Mouse (Mus musculus): ENCODE data around the gene Pcbp2. TPM values are rescaled to one million over a fixed set of nuclear protein-coding genes. Genes with fewer than 3 reads are reported as not detected.
A peak's percentile ranks its signal among the peaks of the same experiment; 100 is the strongest.

Pcbp2 gene
- polyA plus RNA-seq, 1 experiment from 2014 or later = 140 TPM

DNA sequence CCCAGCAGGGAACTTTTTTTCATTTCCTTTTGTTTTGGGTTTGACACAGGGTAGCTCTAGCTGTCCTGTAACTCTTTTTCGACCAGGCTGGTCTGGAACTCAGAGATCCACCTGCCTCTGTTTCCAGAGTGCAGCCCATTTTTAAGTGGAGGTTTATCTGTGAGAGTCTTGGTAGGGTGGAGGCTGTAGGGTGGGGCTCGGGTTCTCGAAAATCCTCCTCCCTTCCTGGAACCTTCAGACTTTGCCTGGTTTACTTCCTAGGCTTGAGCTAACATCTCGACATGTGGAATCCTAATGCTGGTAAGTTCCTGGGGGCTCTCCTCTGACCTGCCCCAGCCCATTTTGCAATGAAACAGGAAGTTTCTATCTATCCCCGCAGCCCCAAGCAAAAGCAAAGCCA, 10.5 kb upstream of the Pcbp2 start:
- peak overlapping the region; percentile 66; the same call in 1 of the 2 replicates for H3K4me3 ChIP-seq (ENCODE audit: low read length)
- ATAC-seq (replicated peaks; ENCODE audit: extremely low read depth, insufficient read depth, low FRiP score) = no peak
- H3K4me1 ChIP-seq (ENCODE audit: control insufficient read depth, insufficient read depth, low read length) = peaks cover 18% of the 10 kb centered on the region
- WGBS = 38% methylated on average over 5 of the region's 5 CpGs
- H3K36me3 ChIP-seq (ENCODE audit: control insufficient read depth, insufficient read depth) = peaks cover 4% of the 10 kb centered on the region
- no peaks in the 10 kb centered on the region for H3K27me3 ChIP-seq (ENCODE audit: control insufficient read depth, insufficient read depth, low read length)
- H3K9ac ChIP-seq (ENCODE audit: low read length) = 0 out of 2 replicates have a peak overlapping the region, but pooled peaks have one; percentile 1
- H3K4me2 ChIP-seq (ENCODE audit: low read depth, low read length) = peak overlapping the region; percentile 79
- no peak overlapping the region for H3K27ac ChIP-seq (ENCODE audit: low read length)
- no peaks in the 10 kb centered on the region for H3K9me3 ChIP-seq (replicated peaks; ENCODE audit: control insufficient read depth, low read length)

DNA sequence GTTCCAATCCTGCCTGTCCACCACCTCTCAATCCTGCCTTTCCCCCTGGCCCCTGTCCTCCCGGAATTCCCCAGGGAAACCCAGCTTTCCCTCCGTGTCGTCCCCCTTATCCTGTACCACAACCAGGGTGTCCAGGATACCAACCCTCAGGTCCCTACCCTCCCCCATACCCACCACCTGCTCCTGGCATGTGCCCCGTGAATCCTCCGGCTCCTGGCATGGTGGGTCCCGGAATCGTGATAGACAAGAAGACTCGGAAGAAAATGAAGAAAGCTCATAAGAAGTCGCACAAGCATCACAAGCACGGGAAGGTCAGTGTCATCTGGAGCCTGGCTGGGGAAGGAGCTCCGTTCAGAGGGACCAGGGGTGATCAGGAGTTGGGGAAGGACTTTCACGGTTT, 9.9 kb upstream of the Pcbp2 start:
- Histone ChIP-seq H3K4me3 (ENCODE audit: low read length) (peak overlapping the region; percentile 10; the same call in 1 of the 2 replicates), H3K36me3 (ENCODE audit: control insufficient read depth, insufficient read depth) (peaks cover 4% of the 10 kb centered on the region), H3K4me2 (ENCODE audit: low read depth, low read length) (peak overlapping the region; percentile 79), H3K9me3 (replicated peaks; ENCODE audit: control insufficient read depth, low read length) (no peaks in the 10 kb centered on the region), H3K9ac (ENCODE audit: low read length) (peak overlapping the region; percentile 1; the same call in 1 of the 2 replicates), H3K27ac (ENCODE audit: low read length) (0 out of 2 replicates have a peak overlapping the region, but pooled peaks have one; percentile 9), H3K27me3 (ENCODE audit: control insufficient read depth, insufficient read depth, low read length) (no peaks in the 10 kb centered on the region), H3K4me1 (ENCODE audit: control insufficient read depth, insufficient read depth, low read length) (peaks cover 18% of the 10 kb centered on the region)
- no peak for ATAC-seq (replicated peaks; ENCODE audit: extremely low read depth, insufficient read depth, low FRiP score)
- WGBS = 69% methylated on average over 12 of the region's 12 CpGs

DNA sequence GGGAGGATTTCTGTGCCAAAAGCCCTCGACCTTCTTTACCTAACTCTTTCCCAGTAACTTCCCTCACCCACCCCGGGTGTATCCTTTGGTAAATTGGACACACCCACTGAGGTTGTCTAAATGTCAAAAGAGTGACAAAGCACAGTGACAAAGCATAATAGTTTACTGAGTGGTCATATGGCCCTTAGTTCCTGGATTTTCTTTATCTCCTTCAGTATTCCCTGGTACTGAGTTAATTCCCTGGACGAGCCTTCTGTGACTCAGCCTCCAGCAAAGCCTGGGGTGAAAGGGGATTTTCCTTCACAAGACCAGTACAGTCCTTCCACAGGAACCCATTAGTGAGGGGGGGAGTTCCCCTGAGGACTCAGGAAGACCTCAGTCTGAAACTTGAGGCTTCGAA, 9.4 kb upstream of the Pcbp2 start:
- Histone ChIP-seq H3K9me3 (replicated peaks; ENCODE audit: control insufficient read depth, low read length) (no peaks in the 10 kb centered on the region), H3K36me3 (ENCODE audit: control insufficient read depth, insufficient read depth) (peaks cover 4% of the 10 kb centered on the region), H3K27ac (ENCODE audit: low read length) (no peak overlapping the region), H3K4me1 (ENCODE audit: control insufficient read depth, insufficient read depth, low read length) (peaks cover 18% of the 10 kb centered on the region), H3K4me2 (ENCODE audit: low read depth, low read length) (no peak overlapping the region; the same call in none of the 2 replicates), H3K4me3 (ENCODE audit: low read length) (no peak overlapping the region), H3K9ac (ENCODE audit: low read length) (peak overlapping the region; percentile 18; the same call in 1 of the 2 replicates), H3K27me3 (ENCODE audit: control insufficient read depth, insufficient read depth, low read length) (no peaks in the 10 kb centered on the region)
- ATAC-seq (replicated peaks; ENCODE audit: extremely low read depth, insufficient read depth, low FRiP score) = no peak
- 46% methylated on average over 4 of the region's 4 CpGs for WGBS

DNA sequence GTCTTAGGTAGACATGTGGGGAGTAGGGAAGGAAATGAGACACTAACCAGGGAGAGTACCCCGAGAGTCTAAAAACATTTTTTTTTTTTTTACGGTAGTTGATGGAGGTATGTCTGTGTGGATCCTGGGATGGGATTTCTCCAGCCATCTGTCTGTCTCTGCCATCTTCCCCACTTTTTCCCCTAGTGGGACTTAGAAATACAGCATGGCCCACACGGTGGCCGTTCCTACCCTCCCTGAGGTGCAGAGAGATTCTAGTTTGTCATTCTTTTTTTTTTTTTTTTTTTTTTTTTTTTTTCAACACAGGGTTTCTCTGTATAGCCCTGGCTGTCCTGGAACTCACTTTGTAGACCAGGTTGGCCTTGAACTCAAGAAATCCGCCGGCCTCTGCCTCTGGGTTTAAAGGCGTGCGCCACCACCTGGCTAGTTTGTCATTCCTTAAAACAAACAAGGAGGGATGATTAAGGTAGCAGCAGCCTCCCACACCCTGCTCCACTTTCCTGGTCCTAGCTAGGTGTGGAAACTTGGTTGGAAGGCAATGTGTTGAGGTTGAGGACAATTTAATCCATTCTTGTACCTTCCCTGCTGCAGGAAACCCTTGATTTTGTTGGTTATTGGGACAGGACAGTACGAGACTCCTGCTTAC, 8.8 kb upstream of the Pcbp2 start:
- ATAC-seq (replicated peaks; ENCODE audit: extremely low read depth, insufficient read depth, low FRiP score) = no peak
- H3K27me3 ChIP-seq (ENCODE audit: control insufficient read depth, insufficient read depth, low read length) = no peaks in the 10 kb centered on the region
- no peak overlapping the region for H3K27ac ChIP-seq (ENCODE audit: low read length)
- no peak overlapping the region for H3K4me3 ChIP-seq (ENCODE audit: low read length)
- WGBS = 80% methylated on average over 9 of the region's 9 CpGs
- H3K4me2 ChIP-seq (ENCODE audit: low read depth, low read length) = no peak overlapping the region; the same call in none of the 2 replicates
- H3K36me3 ChIP-seq (ENCODE audit: control insufficient read depth, insufficient read depth) = peaks cover 4% of the 10 kb centered on the region
- no peak overlapping the region for H3K9ac ChIP-seq (ENCODE audit: low read length)
- no peaks in the 10 kb centered on the region for H3K9me3 ChIP-seq (replicated peaks; ENCODE audit: control insufficient read depth, low read length)
- peaks cover 18% of the 10 kb centered on the region for H3K4me1 ChIP-seq (ENCODE audit: control insufficient read depth, insufficient read depth, low read length)

DNA sequence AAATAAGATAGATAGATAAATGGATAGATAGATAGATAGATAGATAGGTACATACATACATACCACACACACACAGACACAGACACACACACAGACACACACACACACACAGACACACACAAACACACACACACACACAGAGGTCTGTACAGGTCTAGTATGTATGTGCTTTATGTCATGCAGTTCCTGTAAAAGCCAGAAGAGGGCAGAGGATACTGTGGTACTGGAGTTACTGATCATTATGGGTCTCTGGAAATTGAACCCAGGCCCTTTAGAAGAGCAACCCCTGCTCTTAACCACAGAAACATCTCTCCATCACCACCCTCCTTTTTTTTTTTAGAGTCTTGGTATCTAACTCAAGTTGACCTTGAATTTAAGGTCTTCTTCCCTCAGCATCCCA, 6.7 kb upstream of the Pcbp2 start:
- H3K4me2 ChIP-seq (ENCODE audit: low read depth, low read length) = no peak overlapping the region
- H3K9ac ChIP-seq (ENCODE audit: low read length) = no peak overlapping the region
- H3K27ac ChIP-seq (ENCODE audit: low read length) = no peak overlapping the region
- H3K27me3 ChIP-seq (ENCODE audit: control insufficient read depth, insufficient read depth, low read length) = no peaks in the 10 kb centered on the region
- H3K4me3 ChIP-seq (ENCODE audit: low read length) = no peak overlapping the region
- no peak for ATAC-seq (replicated peaks; ENCODE audit: extremely low read depth, insufficient read depth, low FRiP score)
- no peaks in the 10 kb centered on the region for H3K9me3 ChIP-seq (replicated peaks; ENCODE audit: control insufficient read depth, low read length)
- H3K36me3 ChIP-seq (ENCODE audit: control insufficient read depth, insufficient read depth) = peaks cover 7% of the 10 kb centered on the region
- peaks cover 14% of the 10 kb centered on the region for H3K4me1 ChIP-seq (ENCODE audit: control insufficient read depth, insufficient read depth, low read length)

DNA sequence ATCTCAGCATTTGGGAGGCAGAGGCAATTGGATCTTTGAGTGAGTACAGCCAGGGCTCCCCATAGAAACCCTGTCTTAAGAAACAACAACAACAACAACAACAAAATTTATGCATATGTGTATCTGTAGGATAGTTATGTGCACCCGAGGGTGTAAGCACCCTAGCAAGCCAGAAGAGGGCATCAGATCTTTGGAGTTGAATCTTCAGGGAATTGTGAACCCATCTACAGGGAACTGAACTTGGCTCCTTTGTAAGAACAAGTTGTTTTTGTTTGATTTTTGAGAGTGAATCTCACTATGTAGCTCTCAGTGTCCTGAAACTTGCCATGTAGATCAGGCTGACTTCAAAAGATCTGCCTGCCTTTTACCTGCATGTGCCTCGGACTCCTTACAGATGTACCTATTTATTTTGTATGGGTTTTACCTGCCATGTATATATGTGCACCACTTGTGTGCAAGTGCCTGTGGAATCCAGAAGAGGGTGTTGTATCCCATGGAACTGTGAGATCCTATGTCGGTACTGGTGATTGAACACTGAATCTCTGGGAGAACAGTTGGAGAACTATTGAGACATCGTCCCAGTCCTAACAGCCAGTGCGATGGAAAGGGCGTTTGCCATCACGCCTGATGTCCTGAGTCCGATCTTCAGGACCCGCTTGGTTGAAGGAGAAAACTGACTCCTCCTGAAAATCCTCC, 1.5 kb upstream of the Pcbp2 start:
- Histone ChIP-seq H3K36me3 (ENCODE audit: control insufficient read depth, insufficient read depth) (peaks cover 3% of the 10 kb centered on the region; the same call in 1 of the 2 replicates), H3K9me3 (replicated peaks; ENCODE audit: control insufficient read depth, low read length) (no peaks in the 10 kb centered on the region), H3K4me1 (ENCODE audit: control insufficient read depth, insufficient read depth, low read length) (peaks cover 10% of the 10 kb centered on the region), H3K27me3 (ENCODE audit: control insufficient read depth, insufficient read depth, low read length) (no peaks in the 10 kb centered on the region), H3K4me2 (ENCODE audit: low read depth, low read length) (no peak overlapping the region), H3K27ac (ENCODE audit: low read length) (no peak overlapping the region), H3K4me3 (ENCODE audit: low read length) (no peak overlapping the region), H3K9ac (ENCODE audit: low read length) (no peak overlapping the region)
- ATAC-seq (replicated peaks; ENCODE audit: extremely low read depth, insufficient read depth, low FRiP score) = no peak
- WGBS = 95% methylated on average over 9 of the region's 9 CpGs

DNA sequence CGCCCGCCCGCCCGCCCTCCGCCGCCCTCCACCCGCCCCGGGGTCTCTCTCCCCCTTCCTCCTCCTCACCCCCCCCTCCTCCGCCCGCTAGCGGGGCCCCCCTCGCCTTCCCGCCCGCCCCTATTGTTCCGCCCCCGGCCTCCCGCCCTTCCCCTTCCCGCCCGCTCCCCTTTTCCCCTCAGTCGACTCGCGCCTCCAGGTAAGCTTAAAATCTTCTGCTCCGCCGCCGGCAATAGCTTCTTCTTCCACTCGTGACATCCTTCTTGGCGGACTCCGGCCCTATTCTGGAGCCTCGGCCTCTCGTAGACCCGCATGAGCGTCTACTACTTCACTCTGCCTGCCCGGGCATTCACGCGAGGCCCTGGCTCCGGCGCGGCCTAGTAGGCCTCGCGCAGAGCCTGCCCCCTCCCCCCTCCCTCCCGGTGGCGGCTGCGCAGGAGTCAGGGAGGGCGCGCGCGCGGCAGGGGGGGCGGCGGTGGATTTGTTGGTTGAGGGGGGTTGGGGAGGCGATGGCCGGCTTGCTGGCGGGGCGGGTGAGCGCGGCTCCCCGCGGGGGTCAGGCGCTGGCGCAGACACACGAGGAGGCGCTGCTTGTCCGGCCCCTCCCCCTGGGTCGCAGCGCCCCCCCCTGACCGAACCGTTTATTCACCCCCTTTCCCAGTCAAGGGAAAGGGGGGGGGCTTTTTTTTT, 411 bp downstream of the Pcbp2 start:
- WGBS = under 1% methylated on average over 28 of the region's 67 CpGs
- peak; percentile 67 for ATAC-seq (replicated peaks; ENCODE audit: extremely low read depth, insufficient read depth, low FRiP score)

DNA sequence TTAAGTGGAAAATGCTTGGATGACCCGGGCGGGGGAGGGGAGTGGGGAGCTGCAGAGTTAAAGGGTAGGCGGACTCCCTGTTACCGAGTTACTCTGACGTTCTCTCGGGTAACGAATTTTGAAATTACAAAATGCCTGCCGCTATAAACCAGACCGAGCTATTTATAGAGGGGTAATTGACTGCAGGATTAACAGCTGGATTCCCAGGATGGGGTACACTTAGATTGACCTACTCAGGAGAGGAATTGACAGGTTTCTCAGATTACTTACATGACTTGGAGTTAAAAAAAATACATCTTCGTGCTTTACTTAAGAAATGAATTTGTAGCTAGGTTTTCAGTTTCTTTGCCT, 931 bp downstream of the Pcbp2 start:
- H3K9me3 ChIP-seq (replicated peaks; ENCODE audit: control insufficient read depth, low read length) = no peaks in the 10 kb centered on the region
- H3K27ac ChIP-seq (ENCODE audit: low read length) = peak overlapping the region; percentile 99
- no peaks in the 10 kb centered on the region for H3K27me3 ChIP-seq (ENCODE audit: control insufficient read depth, insufficient read depth, low read length)
- 0% methylated on average over 10 of the region's 10 CpGs for WGBS
- H3K4me3 ChIP-seq (ENCODE audit: low read length) = peak overlapping the region; percentile 95
- peak overlapping the region; percentile 81 for H3K4me2 ChIP-seq (ENCODE audit: low read depth, low read length)
- ATAC-seq (replicated peaks; ENCODE audit: extremely low read depth, insufficient read depth, low FRiP score) = peak; percentile 1; the same call in 1 of the 2 replicates
- peak overlapping the region; percentile 98 for H3K9ac ChIP-seq (ENCODE audit: low read length)
- H3K36me3 ChIP-seq (ENCODE audit: control insufficient read depth, insufficient read depth) = peaks cover 24% of the 10 kb centered on the region
- peaks cover 10% of the 10 kb centered on the region for H3K4me1 ChIP-seq (ENCODE audit: control insufficient read depth, insufficient read depth, low read length)

More for the DNA sequence above, 411 bp downstream of the Pcbp2 start:
- Histone ChIP-seq H3K36me3 (ENCODE audit: control insufficient read depth, insufficient read depth) (peaks cover 19% of the 10 kb centered on the region), H3K9ac (ENCODE audit: low read length) (peak overlapping the region; percentile 98), H3K9me3 (replicated peaks; ENCODE audit: control insufficient read depth, low read length) (no peaks in the 10 kb centered on the region), H3K4me3 (ENCODE audit: low read length) (peak overlapping the region; percentile 95), H3K4me1 (ENCODE audit: control insufficient read depth, insufficient read depth, low read length) (peaks cover 10% of the 10 kb centered on the region), H3K4me2 (ENCODE audit: low read depth, low read length) (peak overlapping the region; percentile 81), H3K27me3 (ENCODE audit: control insufficient read depth, insufficient read depth, low read length) (no peaks in the 10 kb centered on the region), H3K27ac (ENCODE audit: low read length) (peak overlapping the region; percentile 99)

DNA sequence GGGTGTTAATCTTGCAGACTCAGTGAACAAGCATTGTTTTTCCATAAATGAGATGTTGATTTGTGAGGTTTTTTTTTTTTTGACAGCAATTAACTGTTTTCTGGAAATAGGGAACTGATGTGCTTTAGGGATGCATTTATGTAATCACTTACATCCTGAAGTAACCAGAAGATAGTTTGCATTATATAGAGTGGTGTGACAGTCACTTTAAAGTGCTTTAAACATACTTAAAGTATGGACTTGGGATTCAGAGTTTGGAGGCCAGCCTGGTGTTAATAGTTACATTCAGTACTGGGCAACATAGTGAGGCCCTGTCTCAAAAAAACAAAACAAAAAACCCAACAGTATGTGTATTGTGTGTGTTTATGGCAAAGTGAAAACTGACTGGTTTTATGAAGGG, 1.4 kb downstream of the Pcbp2 start:
- Histone ChIP-seq H3K4me2 (ENCODE audit: low read depth, low read length) (peak overlapping the region; percentile 81), H3K36me3 (ENCODE audit: control insufficient read depth, insufficient read depth) (peaks cover 27% of the 10 kb centered on the region), H3K9me3 (replicated peaks; ENCODE audit: control insufficient read depth, low read length) (no peaks in the 10 kb centered on the region), H3K27me3 (ENCODE audit: control insufficient read depth, insufficient read depth, low read length) (no peaks in the 10 kb centered on the region), H3K4me3 (ENCODE audit: low read length) (peak overlapping the region; percentile 95), H3K9ac (ENCODE audit: low read length) (peak overlapping the region; percentile 98), H3K4me1 (ENCODE audit: control insufficient read depth, insufficient read depth, low read length) (peaks cover 10% of the 10 kb centered on the region), H3K27ac (ENCODE audit: low read length) (no peak overlapping the region)
- no peak for ATAC-seq (replicated peaks; ENCODE audit: extremely low read depth, insufficient read depth, low FRiP score)
